In genomic region chr2:180271804-180272395, GRCm38 (mm10) we compare ENCODE assay signal across 9 mouse cellular contexts. TPM values are rescaled to one million over a fixed set of nuclear protein-coding genes. Genes with fewer than 3 reads are reported as not detected.
DNase-seq lines count a peak whose midpoint lies in the region; ATAC-seq and TF ChIP-seq lines count a peak whose summit lies in the region.
"Had no signal": no experiment of that assay in that cellular context is flagged by ENCODE, and none has a peak within 500 bp of the region (broad histone marks: within the 10 kb centered on the region; RNA-seq: fewer than 3 reads in every experiment).

No protein-coding gene starts in this region.

- peak overlapping the region; percentile 96 for H3K4me2 ChIP-seq in forebrain, embryonic 12.5 days
- peak overlapping the region; percentile 82 for H3K4me2 ChIP-seq in neural tube, embryonic 15.5 days

- DNase-seq in left cerebral cortex, adult 2 months (ENCODE audit: extremely low spot score in 1 of 2, low spot score in 2 of 2) = no peak
- DNase-seq in left cerebral cortex, postnatal 4 days = no peak
- no peak for DNase-seq in limb, embryonic 10.5 days (ENCODE audit: low spot score)
- DNase-seq in urinary bladder, postnatal 10 days (ENCODE audit: low spot score) = no peak
- DNase-seq in spleen, postnatal 36 days (ENCODE audit: low spot score in 2 of 2) = no peak

- no peak for TF ChIP-seq CTCF in left cerebral cortex, adult 2 months (IDR thresholded peaks at IDR 0.05)

- peak overlapping the region; percentile 98 for H3K9ac ChIP-seq in forebrain, embryonic 12.5 days
- peak overlapping the region; percentile 87 for H3K9ac ChIP-seq in neural tube, embryonic 15.5 days (replicated peaks)

- WGBS in forebrain, embryonic 12.5 days = 69% methylated on average over 5 of the region's 5 CpGs
- 83% methylated on average over 5 of the region's 5 CpGs for WGBS in limb, embryonic 10.5 days
- 75% methylated on average over 5 of the region's 5 CpGs for WGBS in neural tube, embryonic 15.5 days

- intact Hi-C loops in left cerebral cortex, adult 2 months (cut with DNase I) = no loop called here
- intact Hi-C loops in left cerebral cortex, postnatal 4 days (cut with DNase I) = no loop called here

- no peaks in the 10 kb centered on the region for H3K36me3 ChIP-seq in forebrain, embryonic 12.5 days (replicated peaks)
- H3K36me3 ChIP-seq in limb, embryonic 10.5 days = peaks cover 47% of the 10 kb centered on the region
- peaks cover 17% of the 10 kb centered on the region for H3K36me3 ChIP-seq in neural tube, embryonic 15.5 days

- H3K4me3 ChIP-seq in left cerebral cortex, adult 2 months = peak overlapping the region; percentile 81; the same call in 1 of the 2 replicates
- peak overlapping the region; percentile 93 for H3K4me3 ChIP-seq in forebrain, embryonic 12.5 days (replicated peaks)
- H3K4me3 ChIP-seq in limb, embryonic 10.5 days = peak overlapping the region; percentile 82
- H3K4me3 ChIP-seq in neural tube, embryonic 15.5 days (replicated peaks) = peak overlapping the region; percentile 74

- peaks cover 16% of the 10 kb centered on the region for H3K27me3 ChIP-seq in forebrain, embryonic 12.5 days
- peaks cover 13% of the 10 kb centered on the region; the same call in 1 of the 2 replicates for H3K27me3 ChIP-seq in limb, embryonic 10.5 days (ENCODE audit: low read depth, poor library complexity, severe bottlenecking)
- peaks cover 7% of the 10 kb centered on the region; the same call in 1 of the 2 replicates for H3K27me3 ChIP-seq in neural tube, embryonic 15.5 days (replicated peaks)

- no peak overlapping the region for H3K27ac ChIP-seq in left cerebral cortex, adult 2 months
- H3K27ac ChIP-seq in forebrain, embryonic 12.5 days = no peak overlapping the region
- H3K27ac ChIP-seq in limb, embryonic 10.5 days = peak overlapping the region; percentile 93; the same call in 1 of the 2 replicates
- H3K27ac ChIP-seq in neural tube, embryonic 15.5 days (replicated peaks) = no peak overlapping the region
- H3K27ac ChIP-seq: macrophage had no signal

- peaks cover 33% of the 10 kb centered on the region for H3K4me1 ChIP-seq in forebrain, embryonic 12.5 days
- peaks cover 46% of the 10 kb centered on the region for H3K4me1 ChIP-seq in limb, embryonic 10.5 days
- peaks cover 49% of the 10 kb centered on the region for H3K4me1 ChIP-seq in neural tube, embryonic 15.5 days

- no peaks in the 10 kb centered on the region for H3K9me3 ChIP-seq in forebrain, embryonic 12.5 days
- no peaks in the 10 kb centered on the region for H3K9me3 ChIP-seq in limb, embryonic 10.5 days (replicated peaks)
- H3K9me3 ChIP-seq in neural tube, embryonic 15.5 days (replicated peaks) = no peaks in the 10 kb centered on the region

- ATAC-seq in forebrain, embryonic 12.5 days (ENCODE audit: low FRiP score) = no peak
- no peak for ATAC-seq in neural tube, embryonic 15.5 days (ENCODE audit: low FRiP score)

RNA-seq across cellular contexts. Expression of gene Cables2, which starts 1.4 kb away (rescaled TPM):
- 10 to 100 TPM; 26.0 to 29.0 TPM for total RNA-seq in left cerebral cortex, adult 2 months (2021)
- 10 to 100 TPM; 47.2 to 48.6 TPM for total RNA-seq in left cerebral cortex, postnatal 4 days (2021)
- 17.7 and 20.8 TPM in 2 replicates for polyA plus RNA-seq in forebrain, embryonic 12.5 days (2016; fragmentation: Nextera tagmentation; extraction: Ambion mirVana)
- polyA plus RNA-seq in limb, embryonic 10.5 days (2016; fragmentation: Nextera tagmentation; extraction: Ambion mirVana) = 14.6 and 16.4 TPM in 2 replicates
- 21.2 and 25.6 TPM in 2 replicates for polyA plus RNA-seq in neural tube, embryonic 15.5 days (2015; fragmentation: Nextera tagmentation; extraction: Ambion mirVana)

RNA-seq across cellular contexts. Expression of gene Rps21, which starts 14.7 kb away (rescaled TPM):
- 100 to 1,000 TPM; 682 to 702 TPM for total RNA-seq in left cerebral cortex, adult 2 months (2021)
- 100 to 1,000 TPM; 616 to 687 TPM for total RNA-seq in left cerebral cortex, postnatal 4 days (2021)
- 464 and 488 TPM in 2 replicates for polyA plus RNA-seq in forebrain, embryonic 12.5 days (2016; fragmentation: Nextera tagmentation; extraction: Ambion mirVana)
- 530 and 637 TPM in 2 replicates for polyA plus RNA-seq in limb, embryonic 10.5 days (2016; fragmentation: Nextera tagmentation; extraction: Ambion mirVana)
- polyA plus RNA-seq in neural tube, embryonic 15.5 days (2015; fragmentation: Nextera tagmentation; extraction: Ambion mirVana) = 382 and 405 TPM in 2 replicates

RNA-seq across cellular contexts. Expression of gene Rbbp8nl, which starts 17.8 kb away (rescaled TPM):
- total RNA-seq in left cerebral cortex, adult 2 months (2021) = not detected
- total RNA-seq in left cerebral cortex, postnatal 4 days (2021) = not detected
- 0.10 and 0.13 TPM in 2 replicates for polyA plus RNA-seq in forebrain, embryonic 12.5 days (2016; fragmentation: Nextera tagmentation; extraction: Ambion mirVana)
- polyA plus RNA-seq in limb, embryonic 10.5 days (2016; fragmentation: Nextera tagmentation; extraction: Ambion mirVana) = 0.50 and 0.78 TPM in 2 replicates
- 0.40 TPM in 1 of 2 replicates, not detected in the other for polyA plus RNA-seq in neural tube, embryonic 15.5 days (2015; fragmentation: Nextera tagmentation; extraction: Ambion mirVana)
- total RNA-seq: gastrocnemius, adult 18-20 months had no signal
- polyA plus RNA-seq: macrophage had no signal

RNA-seq across cellular contexts. Expression of gene Lama5, which starts 46.2 kb away (rescaled TPM):
- 10 to 100 TPM in 1 of 2 experiments, 1 to 10 TPM in 1; 9.5 to 11.2 TPM for total RNA-seq in left cerebral cortex, adult 2 months (2021)
- 1 to 10 TPM; 6.3 to 6.5 TPM for total RNA-seq in left cerebral cortex, postnatal 4 days (2021)
- 4.9 and 5.1 TPM in 2 replicates for polyA plus RNA-seq in forebrain, embryonic 12.5 days (2016; fragmentation: Nextera tagmentation; extraction: Ambion mirVana)
- 18.1 and 18.2 TPM in 2 replicates for polyA plus RNA-seq in limb, embryonic 10.5 days (2016; fragmentation: Nextera tagmentation; extraction: Ambion mirVana)
- polyA plus RNA-seq in neural tube, embryonic 15.5 days (2015; fragmentation: Nextera tagmentation; extraction: Ambion mirVana) = 1.2 and 4.4 TPM in 2 replicates
- polyA plus RNA-seq: macrophage had no signal
